Mouse (Mus musculus) cerebellum, postnatal 14 days (tissue): ENCODE data around the gene Vmn2r89.
"Not testable (repeated sequence)": the region's sequence is repeated elsewhere in the genome, so short reads cannot be mapped to it uniquely, and the experiment has no call there.

ENCODE experiments used
- DNase-seq, 2 experiments: peaks; one replicate each; pipeline ENCODE4 v3.0.0; 2021; ENCODE audit warnings: mixed read lengths in 2 of 2

Vmn2r89 gene

GRCm38 (mm10) chr14:51451557-51451956 is at the start of gene Vmn2r89:
Vmn2r89 (plus strand) TSS chr14:51451857.
- not testable (repeated sequence) for DNase-seq

- no peak for DNase-seq
These were observed 41.1 kb upstream of the Vmn2r89 start, which contains the start of gene Vmn2r88 for GRCm38 (mm10) chr14:51410520-51410919. Vmn2r88 (plus strand) TSS chr14:51410820.

- no peak for DNase-seq
These were observed 27.8 kb upstream of the Vmn2r89 start for GRCm38 (mm10) chr14:51423885-51424284.

- peak in 1 of 2 experiments; percentile 7 for DNase-seq
These were observed 21.5 kb upstream of the Vmn2r89 start for GRCm38 (mm10) chr14:51430138-51430537.

GRCm38 (mm10) chr14:51434546-51434945 is 17.1 kb upstream of the Vmn2r89 start:
- no peak for DNase-seq

GRCm38 (mm10) chr14:51435020-51435419 is 16.6 kb upstream of the Vmn2r89 start:
- DNase-seq, result no peak

GRCm38 (mm10) chr14:51438955-51439354 is 12.7 kb upstream of the Vmn2r89 start:
- no peak for DNase-seq

GRCm38 (mm10) chr14:51480278-51480677 is 28.6 kb downstream of the Vmn2r89 start:
- DNase-seq, result not testable (repeated sequence)

- peak in 1 of 2 experiments; percentile 8 for DNase-seq
These were observed 29.8 kb downstream of the Vmn2r89 start for GRCm38 (mm10) chr14:51481332-51482015.

GRCm38 (mm10) chr14:51482051-51482715 is 30.5 kb downstream of the Vmn2r89 start:
- DNase-seq, result no peak

GRCm38 (mm10) chr14:51482971-51483381 is 31.3 kb downstream of the Vmn2r89 start:
- not testable (repeated sequence) for DNase-seq

- DNase-seq, result no peak
These were observed 32.0 kb downstream of the Vmn2r89 start for GRCm38 (mm10) chr14:51483671-51484070.

GRCm38 (mm10) chr14:51486111-51486510 is 34.5 kb downstream of the Vmn2r89 start:
- no peak for DNase-seq

- no peak for DNase-seq
These were observed 44.1 kb downstream of the Vmn2r89 start for GRCm38 (mm10) chr14:51495781-51496180.

- no peak for DNase-seq
These were observed 45.3 kb downstream of the Vmn2r89 start for GRCm38 (mm10) chr14:51496955-51497354.

GRCm38 (mm10) chr14:51497958-51498357 is 46.3 kb downstream of the Vmn2r89 start:
- no peak for DNase-seq

GRCm38 (mm10) chr14:51499707-51500275 is 48.1 kb downstream of the Vmn2r89 start:
- DNase-seq, result no peak

- no peak for DNase-seq
These were observed 48.8 kb downstream of the Vmn2r89 start for GRCm38 (mm10) chr14:51500461-51500860.

- DNase-seq, result no peak
These were observed 55.8 kb downstream of the Vmn2r89 start for GRCm38 (mm10) chr14:51507416-51507815.
